Mouse (Mus musculus) lung, postnatal 36 days (tissue): Measurements from ENCODE around the gene Cebpe.

Experiments
- DNase-seq: peaks from one replicate; pipeline ENCODE4 v3.0.0; 2022; ENCODE audit warnings: mixed read lengths

Gene Cebpe

GRCm38 (mm10) chr14:54712074-54712473 is at the start of gene Cebpe:
Cebpe (minus strand) TSS chr14:54712174.
- DNase-seq = no peak

GRCm38 (mm10) chr14:54756382-54756781 is 44.4 kb upstream of the Cebpe start:
- peak; percentile 38 for DNase-seq

- peak; percentile 76 for DNase-seq
These were observed 42.6 kb upstream of the Cebpe start for GRCm38 (mm10) chr14:54754602-54755018.

- DNase-seq = peak; percentile 16
These were observed 42.1 kb upstream of the Cebpe start for GRCm38 (mm10) chr14:54753986-54754601.

- no peak for DNase-seq
These were observed 41.0 kb upstream of the Cebpe start for GRCm38 (mm10) chr14:54752938-54753337.

- no peak for DNase-seq
These were observed 39.8 kb upstream of the Cebpe start for GRCm38 (mm10) chr14:54751768-54752167.

GRCm38 (mm10) chr14:54749238-54749637 is 37.3 kb upstream of the Cebpe start:
- DNase-seq = no peak

GRCm38 (mm10) chr14:54747942-54748917 is 36.3 kb upstream of the Cebpe start:
- peak; percentile 20 for DNase-seq

GRCm38 (mm10) chr14:54746038-54746437 is 34.1 kb upstream of the Cebpe start:
- DNase-seq = no peak

GRCm38 (mm10) chr14:54744473-54744872 is 32.5 kb upstream of the Cebpe start:
- no peak for DNase-seq

- peak; percentile 31 for DNase-seq
These were observed 30.4 kb upstream of the Cebpe start for GRCm38 (mm10) chr14:54742375-54742774.

- no peak for DNase-seq
These were observed 29.7 kb upstream of the Cebpe start for GRCm38 (mm10) chr14:54741721-54742120.

- no peak for DNase-seq
These were observed 25.7 kb upstream of the Cebpe start for GRCm38 (mm10) chr14:54737634-54738033.

- DNase-seq = no peak
These were observed 24.9 kb upstream of the Cebpe start for GRCm38 (mm10) chr14:54736555-54737552.

GRCm38 (mm10) chr14:54735221-54735620 is 23.2 kb upstream of the Cebpe start:
- DNase-seq = no peak

GRCm38 (mm10) chr14:54734004-54734403 is 22.0 kb upstream of the Cebpe start:
- DNase-seq = no peak

- no peak for DNase-seq
These were observed 20.2 kb upstream of the Cebpe start for GRCm38 (mm10) chr14:54732206-54732605.

- no peak for DNase-seq
These were observed 18.3 kb upstream of the Cebpe start for GRCm38 (mm10) chr14:54730305-54730704.

- no peak for DNase-seq
These were observed 17.1 kb upstream of the Cebpe start for GRCm38 (mm10) chr14:54728823-54729653.

- no peak for DNase-seq
These were observed 15.6 kb upstream of the Cebpe start for GRCm38 (mm10) chr14:54727565-54727964.

- no peak for DNase-seq
These were observed 12.1 kb upstream of the Cebpe start for GRCm38 (mm10) chr14:54724049-54724448.

GRCm38 (mm10) chr14:54721711-54722110 is 9.7 kb upstream of the Cebpe start:
- no peak for DNase-seq
